Mouse (Mus musculus): Measurements from ENCODE around the gene Cckbr.
A peak's percentile ranks its signal among the peaks of the same experiment; 100 is the strongest.

DNA sequence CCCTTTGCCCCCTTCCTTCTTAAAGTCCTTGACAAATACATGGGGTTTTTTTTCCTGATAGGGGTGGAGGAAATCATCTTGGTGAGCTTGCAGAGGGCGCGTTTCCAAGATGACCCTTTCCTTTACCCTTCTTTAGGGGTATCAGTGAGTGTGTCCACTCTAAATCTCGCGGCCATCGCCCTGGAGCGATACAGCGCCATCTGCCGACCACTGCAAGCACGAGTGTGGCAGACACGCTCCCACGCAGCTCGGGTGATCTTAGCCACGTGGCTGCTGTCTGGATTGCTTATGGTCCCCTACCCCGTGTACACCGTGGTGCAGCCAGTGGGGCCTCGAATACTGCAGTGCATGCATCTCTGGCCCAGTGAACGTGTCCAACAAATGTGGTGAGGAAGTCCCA is 8.3 kb downstream of the Cckbr start:
- peak; percentile 33 for TF ChIP-seq CTCF (conservative IDR thresholded peaks at IDR 0.05; ENCODE audit: low read length)
- no peak for TF ChIP-seq POU5F1 (IDR thresholded peaks at IDR 0.05; ENCODE audit: borderline replicate concordance, low read length)

Data from E14TG2a.4 (cell line).